Mouse (Mus musculus) forebrain, embryonic 14.5 days (tissue): ENCODE data around the gene Socs4. TPM values are rescaled to one million over a fixed set of nuclear protein-coding genes. Genes with fewer than 3 reads are reported as not detected.

Source experiments
- ATAC-seq: fragments of 200-750 bp; cut with Nextera tagmentation; 2 replicates; pipeline ENCODE4 v1.8.0; 2017; ENCODE audit warnings: mild to moderate bottlenecking, moderate library complexity
- DNase-seq: peaks from one replicate; pipeline ENCODE4 v3.0.0-alpha.2; 2015; ENCODE audit warnings: low spot score
- H3K27ac ChIP-seq: fragments of 300-500 bp; sonication (generic); 2 replicates; pipeline ENCODE4 v1.5.1; 2014; ENCODE audit warnings: low read depth, mild to moderate bottlenecking, control low read depth, low read length, moderate library complexity
- H3K27me3 ChIP-seq: fragments of 300-500 bp; sonication (generic); replicated peaks from 2 replicates; pipeline ENCODE4 v1.6.1; 2014; ENCODE audit warnings: low read length, control low read depth, mixed read lengths; ENCODE audit not compliant: control insufficient read depth, insufficient read depth
- H3K36me3 ChIP-seq: fragments of 300-500 bp; sonication (generic); 2 replicates; pipeline ENCODE4 v1.6.1; 2014; ENCODE audit warnings: low read length, control low read depth; ENCODE audit not compliant: control insufficient read depth, insufficient read depth
- H3K4me1 ChIP-seq: fragments of 300-500 bp; sonication (generic); 2 replicates; pipeline ENCODE4 v1.6.1; 2014; ENCODE audit warnings: antibody characterized with exemption, low read length, control low read depth; ENCODE audit not compliant: control insufficient read depth, insufficient read depth
- H3K4me2 ChIP-seq: fragments of 300-500 bp; sonication (generic); 2 replicates; pipeline ENCODE4 v1.6.1; 2014; ENCODE audit warnings: mild to moderate bottlenecking, control low read depth, low read length
- H3K4me3 ChIP-seq: fragments of 300-500 bp; sonication (generic); 2 replicates; pipeline ENCODE4 v1.5.1; 2014; ENCODE audit warnings: low read depth, low read length, control low read depth
- H3K9ac ChIP-seq: fragments of 300-500 bp; sonication (generic); 2 replicates; pipeline ENCODE4 v1.6.1; 2014; ENCODE audit warnings: mild to moderate bottlenecking, low read length, control low read depth, moderate library complexity
- H3K9me3 ChIP-seq: fragments of 300-500 bp; sonication (generic); replicated peaks from 2 replicates; pipeline ENCODE4 v1.6.1; 2016; ENCODE audit warnings: low read length, control low read depth, mixed read lengths; ENCODE audit not compliant: control insufficient read depth
- WGBS: fragments of 180-500 bp; shearing (Covaris S2); extraction: QIAGEN DNeasy Blood & Tissue Kit; methylation state at CpG from one replicate; pipeline ENCODE4 v1.1.7; 2014; 5-methylcytosine and 5-hydroxymethylcytosine counted together
- polyA plus RNA-seq: library from polyadenylated mRNA; unstranded; fragments of >200 nt; fragmentation: Nextera tagmentation; extraction: Ambion mirVana; gene quantifications from 2 replicates; pipeline ENCODE4 v1.2.1, GENCODE M21; 2014

Socs4 gene
- polyA plus RNA-seq, 1 experiment from 2014 or later, result 4.3 TPM

- Histone ChIP-seq H3K4me3 (no peak overlapping the region), H3K9ac (no peak overlapping the region), H3K4me2 (no peak overlapping the region), H3K4me1 (no peaks in the 10 kb centered on the region), H3K27ac (no peak overlapping the region), H3K36me3 (no peaks in the 10 kb centered on the region), H3K27me3 (no peaks in the 10 kb centered on the region), H3K9me3 (no peaks in the 10 kb centered on the region)
- DNase-seq (peak; percentile 7), ATAC-seq (no peak)
- 33% methylated on average over 3 of the region's 3 CpGs for WGBS
Measured at GRCm38 (mm10) chr14:47335300-47335699, 58.6 kb downstream of the Socs4 start.

DNA sequence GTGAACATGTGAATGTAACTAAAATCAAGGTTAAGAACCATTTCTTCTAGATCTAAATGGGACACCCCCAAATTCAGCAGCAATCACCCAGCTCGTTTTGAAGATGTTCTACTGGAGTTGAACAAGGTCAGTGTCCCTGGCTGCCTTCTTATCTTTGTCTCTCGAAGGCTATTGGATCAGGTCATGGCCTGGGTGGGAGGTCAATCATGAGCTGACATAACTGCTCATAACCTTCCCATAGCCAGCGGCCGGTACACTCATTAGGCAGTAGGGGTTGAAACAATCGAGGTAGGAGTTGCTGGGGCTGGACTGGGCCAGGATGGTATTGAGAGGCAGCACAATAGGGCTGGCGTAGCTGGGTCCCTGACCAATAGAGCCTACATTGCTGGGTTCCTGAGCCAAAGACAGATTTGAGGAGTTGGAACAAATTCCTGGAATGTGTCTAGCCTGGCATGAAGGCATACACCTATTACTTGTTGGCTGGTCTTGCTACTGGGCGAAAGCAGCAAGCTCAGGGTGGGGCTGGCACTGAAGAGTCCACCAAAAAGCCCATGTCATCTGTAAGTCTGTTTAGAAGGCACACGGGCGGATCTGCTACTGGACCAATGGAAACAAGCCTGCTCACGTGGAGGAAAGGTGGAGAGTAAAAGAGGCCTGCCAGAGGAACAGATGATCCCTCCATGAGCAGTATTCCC is 63.6 kb downstream of the Socs4 start:
- Histone ChIP-seq H3K36me3 (no peaks in the 10 kb centered on the region), H3K9ac (no peak overlapping the region), H3K4me3 (no peak overlapping the region), H3K27ac (no peak overlapping the region), H3K27me3 (no peaks in the 10 kb centered on the region), H3K4me2 (no peak overlapping the region), H3K4me1 (no peaks in the 10 kb centered on the region), H3K9me3 (no peaks in the 10 kb centered on the region)
- ATAC-seq (no peak), DNase-seq (no peak)
- WGBS, result 82% methylated on average over 10 of the region's 10 CpGs

GRCm38 (mm10) chr14:47341811-47342291 is 65.1 kb downstream of the Socs4 start:
- DNase-seq (no peak), ATAC-seq (no peak)
- H3K4me3 ChIP-seq, result no peak overlapping the region
- H3K27ac ChIP-seq, result no peak overlapping the region
- H3K27me3 ChIP-seq, result no peaks in the 10 kb centered on the region
- H3K4me2 ChIP-seq, result no peak overlapping the region
- 42% methylated on average over 4 of the region's 4 CpGs for WGBS
- H3K9ac ChIP-seq, result no peak overlapping the region
- no peaks in the 10 kb centered on the region for H3K9me3 ChIP-seq
- no peaks in the 10 kb centered on the region for H3K36me3 ChIP-seq
- H3K4me1 ChIP-seq, result no peaks in the 10 kb centered on the region

Other genes with a start within 250 kb of the Socs4 start
- 2.0 TPM in 2 replicates for gene Gch1, start 87.5 kb upstream of the Socs4 start, polyA plus RNA-seq
- gene Wdhd1, start 74 bp upstream of the Socs4 start, polyA plus RNA-seq, result 17.6 and 18.7 TPM in 2 replicates
- gene Mapk1ip1l, start 21.3 kb downstream of the Socs4 start, polyA plus RNA-seq, result 49.0 and 58.8 TPM in 2 replicates
- 2.3 and 3.1 TPM in 2 replicates for gene Lgals3, start 90.8 kb downstream of the Socs4 start, polyA plus RNA-seq
- 18.3 and 23.5 TPM in 2 replicates for gene Dlgap5, start 141.5 kb downstream of the Socs4 start, polyA plus RNA-seq
- gene Fbxo34, start 173.5 kb downstream of the Socs4 start, polyA plus RNA-seq, result 23.0 and 27.5 TPM in 2 replicates